Mouse (Mus musculus) forebrain, embryonic 13.5 days (tissue): Measurements from ENCODE around the gene Plac1. TPM values are rescaled to one million over a fixed set of nuclear protein-coding genes. Genes with fewer than 3 reads are reported as not detected.

Source experiments
- ATAC-seq: fragments of 200-750 bp; cut with Nextera tagmentation; 2 replicates; pipeline ENCODE4 v1.8.0; 2017
- H3K27ac ChIP-seq: fragments of 300-500 bp; sonication (generic); 2 replicates; pipeline ENCODE4 v1.5.1; 2015; ENCODE audit warnings: inconsistent platforms, mild to moderate bottlenecking, moderate library complexity
- H3K27me3 ChIP-seq: fragments of 300-500 bp; sonication (generic); 2 replicates; pipeline ENCODE4 v1.6.1; 2015; ENCODE audit warnings: mild to moderate bottlenecking, inconsistent platforms
- H3K36me3 ChIP-seq: fragments of 300-500 bp; sonication (generic); 2 replicates; pipeline ENCODE4 v1.6.1; 2015; ENCODE audit warnings: mild to moderate bottlenecking, inconsistent platforms; ENCODE audit not compliant: poor library complexity, severe bottlenecking
- H3K4me1 ChIP-seq: fragments of 300-500 bp; sonication (generic); 2 replicates; pipeline ENCODE4 v1.6.1; 2015; ENCODE audit warnings: inconsistent platforms
- H3K4me2 ChIP-seq: fragments of 300-500 bp; sonication (generic); 2 replicates; pipeline ENCODE4 v1.6.1; 2015; ENCODE audit warnings: inconsistent platforms, mild to moderate bottlenecking, moderate library complexity
- H3K4me3 ChIP-seq: fragments of 300-500 bp; sonication (generic); 2 replicates; pipeline ENCODE4 v1.5.1; 2015; ENCODE audit warnings: mild to moderate bottlenecking, inconsistent platforms
- H3K9ac ChIP-seq: fragments of 300-500 bp; sonication (generic); 2 replicates; pipeline ENCODE4 v1.6.1; 2015; ENCODE audit warnings: mild to moderate bottlenecking, inconsistent platforms
- H3K9me3 ChIP-seq: fragments of 300-500 bp; sonication (generic); replicated peaks from 2 replicates; pipeline ENCODE4 v1.6.1; 2016; ENCODE audit warnings: inconsistent platforms
- WGBS: fragments of 180-500 bp; shearing (Covaris S2); methylation state at CpG from one replicate; pipeline ENCODE4 v1.1.7; 2015; 5-methylcytosine and 5-hydroxymethylcytosine counted together
- polyA plus RNA-seq: library from polyadenylated mRNA; unstranded; fragments of >200 nt; fragmentation: Nextera tagmentation; extraction: Ambion mirVana; gene quantifications from 2 replicates; pipeline ENCODE4 v1.2.1, GENCODE M21; 2015

Gene Plac1
- polyA plus RNA-seq, 1 experiment from 2014 or later = 1.0 TPM

- Histone ChIP-seq H3K27me3 (no peaks in the 10 kb centered on the region), H3K4me3 (no peak overlapping the region), H3K9me3 (no peaks in the 10 kb centered on the region), H3K36me3 (no peaks in the 10 kb centered on the region), H3K4me1 (no peaks in the 10 kb centered on the region), H3K9ac (no peak overlapping the region), H3K27ac (no peak overlapping the region), H3K4me2 (no peak overlapping the region)
- no peak for ATAC-seq
- WGBS = 93% methylated on average over 1 of the region's 1 CpGs
Observed at GRCm38 (mm10) chrX:53188692-53189091, 51.2 kb downstream of the Plac1 start.

GRCm38 (mm10) chrX:53179801-53180200 lies 60.1 kb downstream of the Plac1 start:
- H3K4me2 ChIP-seq = no peak overlapping the region
- no peaks in the 10 kb centered on the region for H3K4me1 ChIP-seq
- no peak overlapping the region for H3K4me3 ChIP-seq
- H3K36me3 ChIP-seq = no peaks in the 10 kb centered on the region
- no peak overlapping the region for H3K9ac ChIP-seq
- H3K27ac ChIP-seq = no peak overlapping the region
- H3K27me3 ChIP-seq = no peaks in the 10 kb centered on the region
- 91% methylated on average over 3 of the region's 3 CpGs for WGBS
- H3K9me3 ChIP-seq = no peaks in the 10 kb centered on the region
- no peak for ATAC-seq

GRCm38 (mm10) chrX:53176296-53176695 lies 63.6 kb downstream of the Plac1 start:
- H3K4me2 ChIP-seq = no peak overlapping the region
- 89% methylated on average over 5 of the region's 5 CpGs for WGBS
- H3K4me1 ChIP-seq = no peaks in the 10 kb centered on the region
- no peaks in the 10 kb centered on the region for H3K36me3 ChIP-seq
- H3K27me3 ChIP-seq = no peaks in the 10 kb centered on the region
- no peak overlapping the region for H3K27ac ChIP-seq
- no peak for ATAC-seq
- no peaks in the 10 kb centered on the region for H3K9me3 ChIP-seq
- no peak overlapping the region for H3K4me3 ChIP-seq
- no peak overlapping the region for H3K9ac ChIP-seq

- no peak for ATAC-seq
Observed at GRCm38 (mm10) chrX:53168623-53169022, 71.3 kb downstream of the Plac1 start.

DNA sequence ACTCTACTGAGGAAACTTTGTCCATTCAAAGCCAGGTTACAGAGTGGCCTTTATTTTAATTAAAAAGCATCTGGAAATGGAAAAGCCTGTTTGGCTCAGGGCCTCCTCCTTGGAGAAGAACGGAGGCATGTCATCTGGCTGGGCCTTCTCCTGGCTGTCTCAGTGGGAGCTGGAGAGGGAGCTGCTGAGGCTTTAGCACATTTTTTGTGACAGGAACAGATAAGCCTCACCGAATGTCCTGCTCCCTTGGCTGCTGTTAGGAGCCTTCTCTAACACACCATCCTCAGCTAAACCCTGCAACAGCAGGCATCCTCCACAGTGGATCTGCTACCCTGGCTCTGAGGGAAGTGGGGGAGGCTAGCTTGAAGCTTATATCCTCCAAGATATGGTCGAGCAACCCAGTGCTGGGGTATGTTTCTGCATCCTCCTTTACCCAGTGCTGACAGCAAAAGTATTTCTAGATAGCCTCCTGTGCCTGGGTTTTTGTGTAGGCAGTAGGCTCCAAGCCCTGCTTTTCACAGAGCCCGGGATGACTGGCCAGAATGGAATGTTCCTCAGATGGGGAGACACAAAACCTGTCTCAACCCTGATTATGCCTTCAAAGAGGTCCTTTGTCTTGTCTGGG lies 72.9 kb downstream of the Plac1 start:
- no peaks in the 10 kb centered on the region for H3K9me3 ChIP-seq
- no peaks in the 10 kb centered on the region for H3K27me3 ChIP-seq
- no peak overlapping the region for H3K4me2 ChIP-seq
- no peak for ATAC-seq
- no peak overlapping the region for H3K4me3 ChIP-seq
- H3K36me3 ChIP-seq = no peaks in the 10 kb centered on the region
- H3K4me1 ChIP-seq = no peaks in the 10 kb centered on the region
- no peak overlapping the region for H3K27ac ChIP-seq
- H3K9ac ChIP-seq = no peak overlapping the region
- 56% methylated on average over 4 of the region's 4 CpGs for WGBS

More at GRCm38 (mm10) chrX:53168623-53169022, 71.3 kb downstream of the Plac1 start:
- H3K4me2 ChIP-seq = no peak overlapping the region
- no peaks in the 10 kb centered on the region for H3K4me1 ChIP-seq
- H3K27me3 ChIP-seq = no peaks in the 10 kb centered on the region
- H3K9ac ChIP-seq = no peak overlapping the region
- no peak overlapping the region for H3K27ac ChIP-seq
- H3K4me3 ChIP-seq = no peak overlapping the region
- H3K36me3 ChIP-seq = no peaks in the 10 kb centered on the region
- no peaks in the 10 kb centered on the region for H3K9me3 ChIP-seq
- WGBS = 72% methylated on average over 2 of the region's 2 CpGs

DNA sequence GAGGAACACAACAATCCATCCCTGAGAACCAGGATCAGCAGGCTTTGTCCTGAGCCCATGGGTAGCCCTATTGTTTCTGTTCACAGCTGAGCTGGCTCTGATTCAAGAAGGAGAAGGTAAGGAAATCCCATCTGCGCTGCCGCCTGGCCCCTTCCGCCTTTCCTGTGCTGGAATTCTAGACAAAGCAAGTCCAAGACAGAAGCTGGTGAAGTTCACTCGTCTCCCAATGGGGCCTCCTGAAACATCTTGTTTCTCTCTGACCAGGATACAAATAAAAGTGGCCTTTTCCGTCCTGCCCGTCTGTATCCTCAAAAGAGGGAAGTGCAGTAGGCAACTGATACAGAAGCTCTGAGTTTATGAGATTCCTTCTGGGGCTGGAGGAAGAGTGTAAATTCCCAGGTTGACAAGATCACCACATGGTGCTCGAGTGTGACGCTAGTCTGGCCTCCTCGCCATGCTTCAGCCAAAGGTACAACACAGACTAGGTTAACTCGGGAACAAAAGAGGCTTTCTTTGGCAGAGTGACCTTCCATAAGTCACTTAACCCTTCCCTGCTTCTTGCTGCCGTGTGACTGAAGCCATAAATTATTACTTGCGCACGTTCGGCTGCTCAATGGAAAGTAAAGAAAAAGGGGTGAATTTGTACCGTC lies 73.5 kb downstream of the Plac1 start:
- H3K9me3 ChIP-seq = no peaks in the 10 kb centered on the region
- no peak for ATAC-seq
- no peak overlapping the region for H3K4me2 ChIP-seq
- 48% methylated on average over 15 of the region's 15 CpGs for WGBS
- no peak overlapping the region for H3K4me3 ChIP-seq
- H3K4me1 ChIP-seq = no peaks in the 10 kb centered on the region
- H3K9ac ChIP-seq = no peak overlapping the region
- H3K27me3 ChIP-seq = no peaks in the 10 kb centered on the region
- no peaks in the 10 kb centered on the region for H3K36me3 ChIP-seq
- no peak overlapping the region for H3K27ac ChIP-seq

- WGBS = 26% methylated on average over 4 of the region's 4 CpGs
Observed at GRCm38 (mm10) chrX:53162589-53162988, 77.3 kb downstream of the Plac1 start.

DNA sequence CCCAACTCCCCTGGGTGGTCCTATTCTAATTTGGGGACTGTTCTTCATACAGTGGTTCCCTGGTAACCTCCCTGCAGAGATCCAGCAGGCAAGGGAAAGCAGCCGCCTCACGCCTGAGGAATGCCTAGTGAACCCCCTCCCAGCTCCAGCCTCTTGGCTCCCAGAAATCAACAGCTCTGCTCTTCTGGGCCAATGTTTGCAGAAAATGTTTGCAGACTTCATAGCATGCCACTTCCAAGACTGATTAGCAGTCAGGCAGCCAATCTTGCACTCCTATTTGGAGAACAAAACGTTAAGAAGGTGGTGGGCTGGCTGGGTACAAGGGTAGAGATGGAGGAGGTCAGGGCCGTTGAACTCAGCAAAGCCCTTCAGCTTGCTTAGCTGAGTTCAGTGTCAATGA lies 78.3 kb downstream of the Plac1 start:
- H3K36me3 ChIP-seq = no peaks in the 10 kb centered on the region
- H3K9me3 ChIP-seq = no peaks in the 10 kb centered on the region
- WGBS = 56% methylated on average over 4 of the region's 4 CpGs
- H3K4me3 ChIP-seq = no peak overlapping the region
- no peak overlapping the region for H3K9ac ChIP-seq
- no peak overlapping the region for H3K4me2 ChIP-seq
- no peaks in the 10 kb centered on the region for H3K4me1 ChIP-seq
- no peak for ATAC-seq
- no peak overlapping the region for H3K27ac ChIP-seq
- H3K27me3 ChIP-seq = no peaks in the 10 kb centered on the region

More at GRCm38 (mm10) chrX:53162589-53162988, 77.3 kb downstream of the Plac1 start:
- no peak overlapping the region for H3K4me3 ChIP-seq
- ATAC-seq = no peak
- no peaks in the 10 kb centered on the region for H3K9me3 ChIP-seq
- H3K36me3 ChIP-seq = no peaks in the 10 kb centered on the region
- no peak overlapping the region for H3K4me2 ChIP-seq
- no peak overlapping the region for H3K27ac ChIP-seq
- H3K4me1 ChIP-seq = no peaks in the 10 kb centered on the region
- H3K9ac ChIP-seq = no peak overlapping the region
- H3K27me3 ChIP-seq = no peaks in the 10 kb centered on the region

GRCm38 (mm10) chrX:53161115-53161514 lies 78.8 kb downstream of the Plac1 start:
- Histone ChIP-seq H3K4me1 (no peaks in the 10 kb centered on the region), H3K36me3 (no peaks in the 10 kb centered on the region), H3K9me3 (no peaks in the 10 kb centered on the region), H3K27me3 (no peaks in the 10 kb centered on the region), H3K9ac (no peak overlapping the region), H3K4me3 (no peak overlapping the region), H3K4me2 (no peak overlapping the region), H3K27ac (no peak overlapping the region)
- 89% methylated on average over 5 of the region's 5 CpGs for WGBS
- no peak for ATAC-seq

GRCm38 (mm10) chrX:53148039-53148438 lies 91.9 kb downstream of the Plac1 start:
- H3K27ac ChIP-seq = no peak overlapping the region
- H3K9me3 ChIP-seq = no peaks in the 10 kb centered on the region
- H3K27me3 ChIP-seq = no peaks in the 10 kb centered on the region
- no peaks in the 10 kb centered on the region for H3K36me3 ChIP-seq
- H3K4me2 ChIP-seq = no peak overlapping the region
- H3K4me1 ChIP-seq = no peaks in the 10 kb centered on the region
- no peak overlapping the region for H3K4me3 ChIP-seq
- ATAC-seq = no peak
- WGBS = 77% methylated on average over 2 of the region's 2 CpGs
- no peak overlapping the region for H3K9ac ChIP-seq

- 86% methylated on average over 5 of the region's 5 CpGs for WGBS
- no peaks in the 10 kb centered on the region for H3K9me3 ChIP-seq
- H3K27me3 ChIP-seq = no peaks in the 10 kb centered on the region
- H3K27ac ChIP-seq = no peak overlapping the region
- H3K9ac ChIP-seq = no peak overlapping the region
- ATAC-seq = no peak
- H3K4me3 ChIP-seq = no peak overlapping the region
- no peak overlapping the region for H3K4me2 ChIP-seq
- H3K36me3 ChIP-seq = no peaks in the 10 kb centered on the region
- H3K4me1 ChIP-seq = no peaks in the 10 kb centered on the region
Observed at GRCm38 (mm10) chrX:53146389-53146917, 93.5 kb downstream of the Plac1 start.

- H3K9ac ChIP-seq = no peak overlapping the region
- H3K27me3 ChIP-seq = no peaks in the 10 kb centered on the region
- H3K9me3 ChIP-seq = no peaks in the 10 kb centered on the region
- ATAC-seq = no peak
- H3K27ac ChIP-seq = no peak overlapping the region
- WGBS = 88% methylated on average over 2 of the region's 2 CpGs
- no peak overlapping the region for H3K4me3 ChIP-seq
- H3K36me3 ChIP-seq = no peaks in the 10 kb centered on the region
- H3K4me2 ChIP-seq = no peak overlapping the region
- no peaks in the 10 kb centered on the region for H3K4me1 ChIP-seq
Observed at GRCm38 (mm10) chrX:53139641-53140040, 100.3 kb downstream of the Plac1 start.
